Mouse (Mus musculus) MEL-GATA-1-ER (cell line): ENCODE measurements around the gene Srl.

ENCODE experiments used
- DNase-seq: peaks from one replicate; pipeline ENCODE4 v3.0.0-alpha.2; 2012; ENCODE audit warnings: low read depth; ENCODE audit errors: extremely low read depth

Srl gene

DNA sequence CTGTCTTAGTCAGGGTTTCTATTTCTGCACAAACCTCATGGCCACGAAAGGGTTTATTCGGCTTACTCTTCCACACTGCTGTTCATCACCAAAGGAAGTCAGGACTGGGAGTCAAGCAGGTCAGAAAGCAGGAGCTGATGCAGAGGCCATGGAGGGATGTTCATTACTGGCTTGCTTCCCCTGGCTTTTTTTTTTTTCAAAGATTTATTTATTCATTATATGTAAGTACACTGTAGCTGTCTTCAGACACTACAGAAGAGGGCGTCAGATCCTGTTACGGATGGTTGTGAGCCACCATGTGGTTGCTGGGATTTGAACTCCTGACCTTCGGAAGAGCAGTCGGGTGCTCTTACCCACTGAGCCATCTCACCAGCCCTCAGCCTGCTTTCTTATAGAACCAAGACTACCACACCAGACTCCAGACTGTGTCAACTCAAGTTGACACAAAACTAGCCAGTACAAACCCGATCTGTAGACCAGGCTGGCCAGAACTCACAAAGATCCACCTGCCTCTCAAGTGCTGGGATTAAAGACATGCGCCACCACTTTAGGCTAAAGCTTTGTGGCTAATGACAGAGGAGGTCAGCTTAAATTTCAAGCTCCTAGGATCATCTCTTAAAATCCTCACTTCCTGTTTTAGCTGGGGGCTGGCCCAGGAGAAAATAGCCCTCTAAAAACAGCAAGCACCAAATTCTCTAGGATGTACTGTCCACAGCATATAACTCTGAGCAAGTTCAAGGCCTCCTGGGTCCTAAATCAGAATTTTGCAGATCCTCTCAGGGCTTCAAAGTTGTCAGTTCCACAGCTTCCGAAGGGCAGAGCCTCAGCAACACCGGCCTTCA lies 67.4 kb downstream of the Srl start:
- DNase-seq: peak; percentile 60

- DNase-seq: no peak
Measured at GRCm38 (mm10) chr16:4473231-4473630, 68.4 kb downstream of the Srl start.

DNA sequence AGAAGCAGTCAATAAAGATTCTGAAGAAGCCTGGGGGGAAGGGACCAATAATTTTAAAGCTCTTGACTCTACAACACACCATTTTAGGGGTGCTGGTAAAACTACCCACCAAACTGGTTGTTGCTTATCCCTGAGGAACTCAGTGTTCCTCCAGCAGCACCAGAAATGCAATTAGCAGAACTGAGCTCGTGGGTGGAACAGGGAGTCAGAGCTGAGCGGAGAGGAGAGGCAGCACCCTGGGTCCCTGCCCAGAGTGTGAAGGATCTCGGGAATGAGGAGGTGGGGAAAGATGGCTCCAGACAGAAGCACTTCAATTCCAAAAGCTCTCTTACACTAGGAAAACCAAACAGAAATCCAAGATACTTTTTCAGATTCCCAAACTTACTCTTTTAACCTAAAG lies 68.9 kb downstream of the Srl start:
- no peak for DNase-seq

DNA sequence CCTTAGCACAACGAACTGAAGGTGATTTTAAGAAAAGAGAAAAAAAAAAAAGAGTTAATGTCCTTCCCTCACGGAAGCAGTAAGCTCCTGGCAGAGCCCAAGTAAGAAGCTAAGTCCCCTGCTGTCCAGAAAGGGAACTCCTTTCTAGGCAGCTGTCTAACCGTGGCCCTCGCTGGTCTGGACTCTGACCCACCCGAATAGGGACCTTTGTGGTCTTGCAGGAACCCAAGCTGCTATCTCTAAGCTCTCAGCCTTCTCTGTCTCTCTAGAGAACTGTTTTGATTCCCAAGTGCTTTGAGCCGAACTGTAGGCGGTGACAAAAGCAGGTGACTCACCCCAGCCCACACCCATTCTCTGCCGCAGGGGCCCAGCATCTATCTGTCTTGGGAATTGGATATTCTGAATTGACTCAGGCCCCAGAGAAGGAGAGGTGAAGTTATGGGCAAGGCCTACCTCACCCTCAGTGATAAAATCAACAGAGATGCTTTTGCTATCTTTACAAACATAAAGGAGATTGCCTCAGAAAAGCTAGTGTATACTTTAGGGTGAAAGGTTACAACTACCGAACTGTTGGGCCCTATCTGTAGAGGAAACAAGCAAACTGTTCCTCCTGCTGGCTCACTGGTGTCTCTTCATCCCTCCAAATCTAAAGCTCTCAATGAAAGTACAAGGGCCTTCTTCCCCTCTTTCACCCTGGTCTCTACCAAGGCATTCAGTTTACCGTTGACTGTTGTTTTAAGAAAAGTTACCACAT lies 71.8 kb downstream of the Srl start:
- DNase-seq: no peak

GRCm38 (mm10) chr16:4464529-4465089 lies 77.0 kb downstream of the Srl start:
- DNase-seq: no peak

- DNase-seq: no peak
Measured at GRCm38 (mm10) chr16:4457927-4458326, 83.7 kb downstream of the Srl start.

DNA sequence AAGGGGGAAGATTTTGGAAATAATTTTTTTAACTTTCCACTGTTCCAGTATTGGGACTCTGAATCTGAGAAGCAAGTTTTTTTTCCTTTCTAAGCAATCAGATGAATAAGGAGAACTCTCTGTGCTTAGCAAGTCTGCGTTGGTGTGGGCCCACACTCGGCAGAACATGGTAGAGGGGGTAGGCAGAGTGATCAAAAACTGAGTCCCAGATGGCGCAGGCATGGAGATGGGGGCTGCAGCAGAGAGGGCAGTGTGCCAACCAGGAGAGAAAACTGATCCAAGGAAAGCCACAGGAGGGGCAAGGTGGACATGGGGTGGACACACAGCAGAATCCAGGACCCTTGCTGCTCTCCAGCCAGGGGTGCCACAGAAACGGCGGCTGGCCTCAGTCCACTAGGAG lies 85.2 kb downstream of the Srl start:
- no peak for DNase-seq

DNA sequence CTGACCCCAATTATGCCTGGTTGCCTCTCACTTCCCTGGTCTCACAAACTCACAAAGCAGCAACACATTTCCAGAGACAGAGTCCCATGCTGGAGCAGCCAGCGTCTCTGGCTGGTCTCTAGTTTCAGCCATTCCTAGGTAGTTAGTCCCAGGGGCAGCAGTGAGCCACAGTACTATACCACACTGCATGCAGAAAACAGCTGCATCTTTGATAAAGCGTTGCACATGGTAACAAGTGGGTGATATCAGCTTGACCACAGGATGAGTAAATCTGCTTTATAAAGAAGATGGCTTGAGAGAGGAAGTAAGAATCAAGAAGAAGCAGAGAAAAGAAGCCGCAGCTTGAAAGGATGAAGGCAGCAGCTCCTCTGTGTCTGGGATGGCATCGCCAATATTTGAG lies 85.9 kb downstream of the Srl start:
- DNase-seq: peak; percentile 49

DNA sequence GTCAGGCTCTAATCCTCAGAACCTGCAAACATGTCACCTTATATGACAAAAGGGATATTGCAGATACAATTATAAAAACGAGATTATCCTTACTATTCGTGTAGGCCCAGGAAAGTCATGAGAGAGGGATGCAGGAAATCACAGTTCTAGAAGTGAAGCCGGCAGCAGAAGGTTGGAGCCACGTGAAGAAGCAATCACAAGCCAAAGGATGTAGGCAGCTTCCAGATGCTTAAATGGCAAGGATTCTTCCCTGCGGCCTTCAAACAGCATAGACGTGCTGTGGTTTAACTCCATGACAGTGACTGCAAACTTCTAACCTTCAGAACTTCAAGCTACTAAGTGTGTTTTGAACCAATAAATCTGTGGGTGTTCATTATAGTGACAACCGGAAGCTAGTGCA lies 87.1 kb downstream of the Srl start:
- DNase-seq: no peak

GRCm38 (mm10) chr16:4449418-4449817 lies 92.2 kb downstream of the Srl start:
- DNase-seq: no peak

- DNase-seq: no peak
Measured at GRCm38 (mm10) chr16:4448235-4448634, 93.4 kb downstream of the Srl start.

DNA sequence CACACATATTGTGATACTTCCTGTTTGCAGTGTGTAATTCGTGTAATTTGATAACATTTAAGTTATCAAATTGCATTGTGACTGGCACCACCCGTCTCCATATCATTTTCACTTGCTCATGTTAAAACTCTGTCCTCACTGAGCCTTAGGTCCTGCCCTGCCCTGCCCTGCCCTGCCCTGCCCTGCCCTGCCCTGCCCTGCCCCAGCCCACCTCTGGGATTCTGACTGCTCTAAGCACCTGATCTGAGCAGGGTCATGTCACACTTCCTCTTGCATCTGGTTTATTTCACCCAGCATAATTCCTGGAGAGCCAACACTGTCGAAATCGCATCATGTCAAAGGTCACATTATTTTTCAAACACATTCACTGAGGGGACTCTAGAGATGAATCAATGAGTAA lies 95.2 kb downstream of the Srl start:
- DNase-seq: no peak

- DNase-seq: no peak
Measured at GRCm38 (mm10) chr16:4444378-4444777, 97.2 kb downstream of the Srl start.

- no peak for DNase-seq
Measured at GRCm38 (mm10) chr16:4439302-4440066, 102.1 kb downstream of the Srl start.

DNA sequence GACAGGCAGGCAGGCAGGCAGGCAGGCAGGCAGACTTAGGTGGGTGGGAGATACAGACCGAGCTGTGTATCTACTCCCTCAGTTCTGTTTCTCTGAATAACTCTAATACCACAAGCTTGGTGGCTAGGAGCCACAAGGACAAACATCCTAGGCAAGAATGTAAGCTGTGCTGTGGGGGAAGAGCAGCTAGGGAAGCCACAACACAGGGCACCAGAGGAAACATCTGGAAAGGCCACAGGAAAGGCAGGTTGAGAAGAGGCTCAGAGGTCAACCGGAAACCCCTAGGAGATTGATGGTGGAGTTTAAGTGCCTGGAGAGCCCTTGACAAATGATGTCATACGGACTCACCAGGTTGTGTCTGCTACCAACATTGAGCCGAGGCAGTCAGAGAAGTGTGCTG lies 104.9 kb downstream of the Srl start:
- no peak for DNase-seq

- DNase-seq: no peak
Measured at GRCm38 (mm10) chr16:4435371-4435770, 106.2 kb downstream of the Srl start.

- no peak for DNase-seq
Measured at GRCm38 (mm10) chr16:4431841-4432240, 109.8 kb downstream of the Srl start.

GRCm38 (mm10) chr16:4431013-4431412 lies 110.6 kb downstream of the Srl start:
- DNase-seq: no peak

DNA sequence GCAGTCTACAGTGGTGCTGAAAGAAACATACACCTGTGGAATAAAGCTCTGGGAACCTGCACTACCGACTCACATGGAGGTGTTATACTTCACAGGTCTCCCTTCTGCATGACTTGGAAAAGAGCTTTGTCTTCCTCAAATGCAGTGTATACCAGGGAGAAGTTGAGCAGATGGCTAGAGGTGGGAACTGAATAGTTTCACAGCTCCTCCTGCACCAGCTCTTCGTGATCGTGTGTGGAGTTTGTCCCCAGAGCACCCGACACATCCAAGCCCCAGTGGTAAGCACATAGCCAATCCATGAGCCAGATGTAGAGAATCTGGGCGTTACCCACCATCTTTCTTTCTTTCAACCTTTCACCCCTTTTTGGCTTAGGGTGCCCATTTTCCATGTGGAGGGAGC lies 111.4 kb downstream of the Srl start:
- DNase-seq: no peak
